Mouse (Mus musculus) kidney, postnatal 36 days (tissue): ENCODE data around the gene Fam53b.

Experiments
- DNase-seq, 2 experiments: peaks; one replicate each; pipeline ENCODE4 v3.0.0; 2021 to 2022; ENCODE audit warnings: mixed read lengths in 2 of 2

Gene Fam53b

DNA sequence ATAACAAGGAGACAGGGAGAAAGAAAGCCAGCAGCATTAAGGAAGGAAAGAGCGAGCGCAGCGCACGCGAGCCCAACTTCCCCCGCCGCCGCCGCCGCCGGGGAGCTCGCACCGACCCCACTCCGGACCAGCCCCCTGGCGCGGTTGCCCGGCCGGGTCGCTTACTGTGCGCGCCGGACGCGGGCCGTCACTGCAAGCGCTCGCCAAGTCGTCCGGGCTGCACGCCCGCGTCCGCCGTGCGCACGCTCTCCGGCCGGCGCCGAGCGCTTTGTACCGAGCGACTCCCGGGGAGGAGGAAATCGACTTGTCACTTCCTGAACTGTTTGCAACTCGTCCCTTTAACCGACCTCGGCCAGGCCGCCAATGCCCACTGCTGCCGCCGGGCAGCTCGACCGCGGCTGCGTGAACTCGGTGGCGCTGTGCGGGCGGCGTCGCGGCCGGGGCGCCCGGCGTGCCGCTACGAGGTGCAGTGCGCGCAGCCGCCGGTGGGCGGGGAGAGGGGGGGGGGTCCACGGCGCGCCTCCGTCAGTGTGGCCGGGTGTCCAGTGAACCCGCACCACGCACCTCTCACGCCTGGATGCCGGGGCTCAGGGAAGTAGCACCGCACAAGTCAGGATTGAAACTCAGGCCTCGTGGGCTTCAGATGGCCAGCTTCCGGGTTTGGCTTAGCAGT, at the start of gene Fam53b:
Gene Fam53b, minus strand, starts transcription at position 471 of the 673 bp plus-strand sequence.
- peak; percentile 75 to 83 for DNase-seq

DNA sequence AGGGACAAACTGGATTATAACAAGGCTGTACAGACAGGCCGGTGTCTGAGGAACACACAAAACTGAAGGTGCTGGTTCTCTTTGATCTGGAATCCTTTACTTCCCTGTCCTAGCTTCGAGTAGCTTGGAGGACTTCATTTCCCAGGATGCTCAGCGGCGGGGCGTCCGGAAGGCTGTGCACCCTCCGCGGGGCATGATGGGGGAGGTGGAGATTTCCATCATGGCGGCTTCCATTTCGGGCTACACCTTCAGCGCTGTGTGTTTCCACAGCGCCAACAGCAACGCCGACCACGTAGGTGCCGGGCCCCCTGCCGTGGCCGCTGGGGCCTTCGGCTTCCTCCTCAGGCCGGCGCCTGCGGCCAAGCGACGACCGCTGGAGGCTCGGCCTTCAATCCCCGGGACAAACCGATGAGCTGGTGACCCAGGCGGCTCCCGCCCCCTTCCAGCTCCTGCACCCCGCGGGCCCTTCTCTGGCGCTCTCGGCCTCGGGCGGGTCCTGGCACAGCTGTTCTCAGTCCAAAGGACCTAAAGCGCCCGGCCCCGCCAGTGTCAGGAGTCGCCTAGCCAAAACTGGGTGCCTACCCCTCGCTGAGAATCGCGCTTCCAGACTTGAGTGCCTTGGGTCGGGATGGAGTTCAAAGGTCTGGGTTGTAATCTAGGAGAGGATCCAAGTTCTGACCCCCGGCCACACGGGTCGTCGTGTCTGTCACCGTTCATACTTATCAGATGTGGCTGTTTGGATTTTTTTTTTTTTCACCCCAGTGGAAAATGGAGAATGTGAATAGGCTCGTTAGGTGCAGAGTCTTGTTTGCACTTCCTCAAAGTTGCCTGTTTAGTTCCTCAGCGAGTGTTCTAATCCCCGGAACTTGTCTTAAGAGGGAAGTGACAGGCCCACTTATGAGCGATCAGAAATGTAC, 45.6 kb upstream of the Fam53b start, which contains the start of gene Abraxas2:
Gene Abraxas2, plus strand, starts transcription at position 184 of the 917 bp plus-strand sequence.
- peak; percentile 93 to 97 for DNase-seq

DNA sequence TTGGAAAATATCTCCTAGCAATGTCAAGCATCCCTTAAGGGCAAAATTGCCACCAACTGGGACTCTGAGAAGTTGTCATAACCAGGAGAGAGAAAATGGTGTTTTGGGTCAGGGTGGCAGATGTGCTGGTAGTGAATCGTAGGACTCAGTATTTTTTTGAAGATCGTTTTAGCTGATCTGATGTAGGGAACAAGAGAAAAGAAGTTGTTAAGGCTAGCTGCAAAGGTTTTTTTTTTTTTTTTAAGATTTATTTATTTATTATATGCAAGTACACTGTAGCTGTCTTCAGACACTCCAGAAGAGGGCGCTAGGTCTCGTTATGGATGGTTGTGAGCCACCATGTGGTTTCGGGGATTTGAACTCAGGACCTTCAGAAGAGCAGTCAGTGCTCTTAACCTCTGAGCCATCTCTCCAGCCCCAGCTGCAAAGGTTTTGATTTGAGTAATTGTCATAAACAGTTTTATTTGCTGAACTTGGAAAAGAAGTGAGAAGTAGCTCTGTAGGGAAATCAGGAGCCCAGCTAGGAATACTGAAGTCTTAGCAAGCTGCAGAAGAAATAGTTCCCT, 44.4 kb upstream of the Fam53b start:
- no peak for DNase-seq

DNA sequence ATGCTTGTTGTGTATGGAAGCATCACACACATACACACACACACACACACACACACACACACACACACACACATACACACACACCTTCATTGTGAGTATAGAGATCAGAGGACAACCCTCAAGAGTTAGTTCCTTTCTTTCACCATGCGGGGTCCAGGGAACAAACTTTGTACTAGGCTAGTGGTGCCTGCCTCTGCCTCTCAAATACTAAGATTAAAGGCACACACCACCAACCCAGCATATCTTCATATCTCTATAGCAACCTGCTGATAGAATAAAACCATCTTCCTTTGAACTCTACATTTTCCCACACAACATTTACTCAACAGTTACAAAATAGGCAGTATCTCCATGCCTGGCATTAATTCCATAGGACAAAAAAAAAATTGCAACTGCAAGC, 42.4 kb upstream of the Fam53b start:
- DNase-seq = no peak

DNA sequence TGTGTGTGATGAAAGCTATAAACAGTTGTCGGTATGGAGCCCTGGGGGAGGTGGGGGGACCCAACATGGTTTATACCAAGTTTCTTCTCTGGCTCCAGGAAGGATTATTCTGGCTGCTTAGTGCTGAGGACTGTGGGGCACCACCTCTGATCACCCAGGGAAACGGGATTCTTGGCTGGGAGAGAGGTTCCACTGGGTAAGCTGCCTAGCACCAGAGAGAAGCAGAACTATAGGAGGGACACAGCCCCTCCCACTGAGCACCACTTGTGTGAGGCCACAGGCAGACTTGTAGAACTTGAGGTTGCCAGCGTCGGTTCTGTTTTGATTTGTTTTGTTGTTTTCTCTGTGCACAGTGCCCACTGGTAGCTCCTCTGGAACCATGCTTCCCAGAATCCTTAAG, 40.3 kb upstream of the Fam53b start:
- DNase-seq = no peak

DNA sequence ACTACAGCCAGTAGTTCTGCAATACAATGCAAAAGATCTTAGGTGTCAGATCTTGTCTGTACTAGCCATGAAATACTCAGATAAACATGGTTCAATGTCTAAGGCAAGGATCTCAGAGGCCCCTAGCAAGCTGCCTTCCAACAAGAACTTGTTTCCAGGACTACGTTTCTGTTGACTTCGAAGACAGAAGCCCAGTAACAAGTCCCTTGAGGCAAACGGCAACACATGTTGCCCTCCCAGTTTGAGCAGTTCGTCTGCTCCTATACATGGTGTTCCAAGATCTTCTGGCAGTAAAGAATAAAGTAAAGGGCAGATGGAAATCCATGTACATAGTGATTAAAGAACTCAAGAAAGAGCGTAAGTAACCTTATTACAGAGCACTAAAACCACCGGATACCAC, 39.7 kb upstream of the Fam53b start:
- DNase-seq = no peak

DNA sequence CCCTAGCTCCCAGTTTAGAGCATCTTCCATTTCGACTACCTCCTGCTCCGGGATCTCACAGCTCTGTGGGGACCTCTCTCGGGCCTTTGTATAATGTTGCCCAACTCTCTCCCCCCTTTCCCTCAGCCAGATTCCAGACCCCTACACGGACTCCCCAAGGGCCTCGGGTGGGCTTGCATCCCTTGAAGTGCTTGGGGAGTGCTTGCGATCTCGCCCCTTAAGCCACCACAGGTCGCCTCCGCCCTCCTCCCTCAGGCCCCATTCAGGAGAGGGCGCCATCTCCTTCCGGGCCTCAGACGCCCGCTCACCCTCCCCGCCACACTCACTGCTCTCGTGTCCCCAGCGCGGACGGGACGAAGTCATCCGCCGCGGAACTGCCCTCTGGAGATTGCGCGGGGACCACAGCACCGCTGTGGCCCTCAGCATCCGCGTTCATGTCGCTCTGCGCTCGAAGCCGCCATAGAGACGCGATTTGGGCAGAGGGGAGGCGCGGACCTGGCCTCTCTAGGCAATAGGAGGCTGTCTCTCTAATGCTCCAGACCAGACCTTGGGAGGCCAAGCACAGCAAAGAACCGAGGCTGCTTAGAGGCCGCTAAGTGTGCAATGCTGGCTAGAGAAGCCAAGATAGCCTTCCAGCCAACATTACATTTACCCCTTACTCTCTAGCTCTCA, 38.6 kb upstream of the Fam53b start, which contains the start of gene Eef1akmt2:
Gene Eef1akmt2, minus strand, starts transcription at position 501 of the 672 bp plus-strand sequence.
- DNase-seq = peak; percentile 85 to 88

DNA sequence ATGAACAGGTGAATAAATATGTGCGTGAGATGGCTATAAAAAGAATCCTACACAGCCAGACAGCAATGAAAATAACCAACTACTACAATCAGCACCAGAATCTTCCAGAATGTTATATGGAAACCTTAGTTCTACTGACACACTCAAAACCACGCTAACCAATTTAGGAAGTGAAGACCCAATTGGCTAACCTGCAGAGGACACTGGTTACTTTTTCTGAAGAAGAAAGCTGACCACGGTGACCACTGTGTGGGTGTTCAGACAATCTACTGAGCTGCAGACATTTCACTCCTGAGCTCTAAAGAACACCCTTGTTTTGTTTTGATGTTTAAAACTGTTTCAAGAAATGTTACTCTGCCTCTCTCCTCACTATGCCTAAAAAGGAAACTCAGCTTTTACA, 29.5 kb upstream of the Fam53b start:
- no peak for DNase-seq

DNA sequence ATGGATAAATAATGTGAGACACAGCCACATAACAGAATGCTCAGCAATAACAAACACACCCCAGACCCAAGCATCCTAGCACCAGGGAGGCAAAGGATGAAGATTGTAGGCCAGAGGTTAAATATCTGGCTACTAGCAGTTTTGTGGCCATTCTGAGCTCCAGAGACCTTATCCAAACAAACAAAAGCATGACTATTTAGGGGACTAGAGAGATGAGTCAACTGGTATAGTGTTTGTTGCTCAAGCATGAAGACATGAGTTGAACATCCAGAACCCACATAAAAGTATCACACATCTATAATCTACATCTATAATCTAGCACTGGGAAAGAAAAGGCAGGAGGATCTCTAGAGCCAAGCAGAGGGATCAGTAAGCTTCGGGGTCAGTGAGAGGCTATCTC, 28.8 kb upstream of the Fam53b start:
- DNase-seq = no peak

DNA sequence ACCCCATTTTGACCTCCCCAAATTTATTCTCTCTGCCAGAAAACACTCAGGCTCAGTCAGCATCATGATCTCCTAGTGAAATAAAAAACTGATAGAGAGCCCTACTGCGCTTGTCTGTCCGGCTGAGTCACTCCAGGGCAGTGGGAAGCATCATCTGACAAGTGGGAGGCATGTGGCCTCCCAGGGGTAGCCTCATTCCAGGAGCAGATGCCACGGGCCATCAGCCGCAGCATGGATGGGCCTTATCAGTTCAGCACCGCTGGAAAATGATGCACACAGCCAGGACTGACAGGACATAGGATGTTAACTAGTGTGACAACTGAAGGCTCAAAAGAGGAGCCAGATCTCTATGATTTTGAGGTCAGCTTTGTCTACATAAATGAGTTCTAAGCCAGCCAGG, 27.6 kb upstream of the Fam53b start:
- no peak for DNase-seq

DNA sequence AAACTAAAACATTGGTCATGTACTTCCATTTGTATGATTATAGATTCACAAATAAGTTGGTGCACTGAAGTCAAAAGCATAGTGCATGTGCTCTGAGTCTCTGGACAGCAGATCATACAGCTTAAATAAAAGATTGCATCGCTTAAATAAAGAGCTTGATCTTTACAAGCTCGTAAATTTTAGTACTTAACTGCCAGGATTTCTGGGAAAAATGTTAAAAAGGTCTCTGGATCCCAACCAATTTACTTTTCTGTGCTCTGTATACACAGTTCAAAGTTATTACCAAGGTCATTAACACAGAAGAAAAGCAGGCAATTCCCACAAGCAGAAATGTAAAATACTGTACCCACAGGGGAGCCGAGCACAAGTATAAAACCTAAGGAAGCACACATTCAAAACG, 17.3 kb upstream of the Fam53b start:
- no peak for DNase-seq

DNA sequence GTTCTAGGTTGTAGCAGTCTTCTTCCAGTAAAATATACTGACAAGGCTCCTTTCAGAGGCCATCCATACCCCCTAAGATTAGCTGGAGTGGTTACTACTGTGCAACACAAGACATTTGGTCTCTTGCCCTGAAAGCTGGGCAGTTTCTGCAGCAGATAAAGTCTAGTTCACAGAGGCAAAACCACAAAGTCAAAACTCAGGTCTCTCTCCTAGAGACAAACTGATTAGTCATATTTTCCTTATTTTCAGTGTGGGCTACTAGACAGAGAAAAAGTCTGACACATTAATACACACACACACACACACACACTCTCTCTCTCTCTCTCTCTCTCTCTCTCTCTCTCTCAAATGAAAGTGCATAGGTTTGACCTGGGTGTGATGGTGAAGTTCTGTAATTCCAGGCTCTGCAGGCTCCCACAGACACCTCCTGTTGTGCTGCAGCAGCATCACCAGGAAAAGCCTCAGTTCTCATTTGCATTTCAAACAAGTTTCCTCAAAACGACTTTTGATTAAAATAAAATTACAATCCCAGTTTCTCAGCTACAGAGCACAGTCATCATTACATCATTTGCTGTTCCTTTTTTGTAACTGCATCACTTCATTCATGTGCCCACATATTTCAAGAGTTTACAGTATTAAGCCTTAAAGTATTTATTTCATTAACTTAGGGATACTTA, 10.8 kb upstream of the Fam53b start:
- no peak for DNase-seq

DNA sequence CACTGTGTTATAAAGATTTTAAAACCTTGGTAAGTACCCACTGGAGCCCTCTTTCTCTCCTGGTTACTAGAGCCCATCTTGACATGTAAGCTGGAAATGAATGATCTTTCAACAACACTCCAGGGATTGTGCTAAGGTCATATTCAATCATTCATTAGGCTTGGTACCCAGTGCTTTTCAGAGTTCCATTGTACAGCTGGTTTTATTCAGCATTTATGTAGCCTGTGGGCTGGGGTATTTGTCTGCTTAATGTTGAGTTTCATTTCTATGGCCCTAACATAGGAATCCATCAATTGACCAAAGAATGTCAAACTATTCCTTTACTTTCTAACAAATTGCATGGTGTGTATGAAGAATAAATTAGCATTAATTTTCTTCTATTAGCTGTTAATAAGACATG, 10.1 kb upstream of the Fam53b start:
- no peak for DNase-seq

DNA sequence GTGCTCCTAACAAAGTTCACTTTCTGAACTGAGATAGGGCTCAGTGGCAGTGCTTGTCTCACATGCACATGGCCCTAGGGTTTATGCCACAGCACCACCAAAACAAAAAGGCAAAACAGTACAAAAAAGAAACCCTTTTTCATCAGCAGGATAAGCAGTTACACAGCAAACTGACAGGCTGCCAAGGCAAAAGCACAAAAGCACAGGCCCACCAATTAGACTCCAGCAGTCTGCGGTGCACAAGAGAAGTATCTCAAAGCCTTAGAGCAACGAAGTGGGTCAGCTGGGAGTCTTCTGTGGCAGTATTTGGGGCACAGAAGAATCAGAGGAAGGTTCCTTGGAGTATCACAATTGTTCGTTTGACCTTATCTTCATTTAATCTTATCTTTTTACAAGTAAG, 7.0 kb upstream of the Fam53b start:
- no peak for DNase-seq

DNA sequence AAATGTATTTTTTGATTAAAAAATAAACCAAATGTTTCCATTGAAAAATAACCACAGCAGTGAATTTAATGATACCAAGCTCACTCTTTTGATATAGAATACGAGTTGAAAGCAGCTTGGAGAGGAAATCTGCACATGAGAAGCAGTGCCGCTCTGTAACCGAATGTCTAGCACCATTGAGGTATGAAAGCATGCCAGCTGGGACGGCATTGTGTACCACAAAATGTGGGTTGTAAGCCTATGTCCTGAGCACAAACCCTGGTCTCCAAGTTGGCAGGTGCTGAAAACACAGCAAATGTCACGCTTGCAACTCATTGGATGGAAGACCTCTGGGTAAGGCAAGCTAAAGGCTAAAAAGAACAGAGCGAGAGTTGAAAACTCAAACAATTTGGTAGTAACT, 3.4 kb upstream of the Fam53b start:
- no peak for DNase-seq

DNA sequence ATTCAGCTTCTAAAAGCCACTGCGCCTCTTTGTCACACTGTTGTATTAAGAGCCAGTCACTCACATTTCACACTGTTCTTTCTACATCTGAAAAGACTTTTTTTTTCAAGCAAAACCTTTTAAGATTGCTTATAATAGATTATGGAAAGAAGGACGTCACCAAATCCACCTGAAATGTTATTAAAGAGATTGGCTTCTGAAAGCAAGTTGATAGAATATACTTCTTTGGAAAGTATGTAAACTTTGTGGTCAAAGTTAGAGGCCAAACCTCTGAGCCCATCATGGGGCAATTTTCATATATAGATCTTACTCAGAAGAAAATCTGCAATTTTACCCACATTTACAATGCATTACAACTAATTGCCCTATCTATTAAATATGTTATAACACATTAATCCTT, 2.8 kb upstream of the Fam53b start:
- DNase-seq = no peak

DNA sequence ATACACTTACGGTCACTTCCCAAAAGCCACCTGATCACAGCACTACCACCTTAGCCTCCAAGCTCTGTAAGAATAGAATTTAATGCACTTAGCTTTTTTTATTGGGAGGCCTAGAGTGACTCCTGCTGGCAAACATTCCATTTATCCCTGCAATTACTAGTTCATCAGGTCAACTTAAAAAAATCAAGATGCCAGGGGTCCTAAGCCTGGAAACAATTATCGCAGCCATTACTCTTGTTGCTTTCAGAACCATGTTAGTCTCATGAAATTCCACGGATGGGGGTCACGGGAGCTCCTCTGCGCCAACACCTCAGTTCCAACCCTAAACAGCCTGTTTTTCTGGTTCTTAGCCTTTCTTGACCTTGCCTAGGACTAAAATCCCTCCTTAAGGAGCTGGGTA, 1.4 kb upstream of the Fam53b start:
- DNase-seq = peak in 1 of 2 experiments; percentile 22

DNA sequence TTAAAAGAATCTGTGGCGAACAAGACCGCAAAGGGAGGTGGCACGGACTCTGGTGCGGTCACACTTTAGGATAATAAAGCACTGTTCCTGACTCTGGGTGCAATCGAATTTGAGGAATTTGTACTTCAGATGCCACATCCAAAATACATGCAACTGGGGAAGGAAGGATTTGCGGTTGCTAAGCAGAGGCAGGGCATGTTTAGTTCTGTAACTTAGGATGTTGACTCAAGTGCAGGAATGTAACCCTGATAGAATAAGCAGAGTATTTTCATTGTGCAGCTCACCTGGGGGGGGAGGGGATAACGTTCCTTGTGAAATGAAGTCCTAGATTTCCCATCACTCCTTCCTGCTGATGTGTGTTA, 384 bp upstream of the Fam53b start:
- DNase-seq = peak in 1 of 2 experiments; percentile 19

DNA sequence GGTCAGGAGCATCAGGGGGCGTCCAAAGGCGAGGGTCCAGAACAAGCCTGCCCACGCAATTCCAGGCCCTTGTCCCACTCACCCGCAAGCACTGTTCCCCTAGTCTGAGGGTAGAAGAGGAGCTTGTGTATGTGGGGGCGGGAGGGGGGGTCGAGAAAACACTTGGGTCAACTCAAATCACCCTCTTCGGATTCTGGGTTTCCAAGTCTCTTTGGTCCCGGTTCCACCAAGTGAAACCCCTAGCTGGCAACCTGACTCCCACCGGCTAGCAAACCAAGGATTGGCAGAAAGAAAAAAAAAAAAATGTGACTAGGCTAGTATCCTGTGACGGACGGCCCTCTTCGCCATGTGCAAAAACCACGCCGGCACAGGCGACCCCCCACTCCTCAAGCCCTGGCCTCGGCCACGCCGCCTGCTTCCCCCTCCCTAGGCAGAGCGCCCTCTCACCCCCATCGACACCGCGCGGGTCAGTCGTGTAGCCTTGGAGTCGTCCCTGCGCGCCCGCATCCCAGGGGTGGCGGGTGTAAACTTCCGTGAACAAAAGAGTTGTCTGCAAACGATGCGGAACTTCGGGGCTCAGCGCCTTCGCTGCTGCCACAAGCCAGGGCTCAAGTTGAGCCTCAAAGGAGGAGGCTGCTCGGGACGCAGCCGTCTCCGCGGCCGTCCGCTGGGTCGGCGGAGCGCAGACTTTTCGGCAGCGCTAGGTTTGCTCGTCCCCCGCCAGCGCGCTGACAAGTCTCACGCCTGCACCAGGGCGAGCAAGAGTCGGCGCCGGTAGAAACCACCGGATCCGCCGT, 869 bp downstream of the Fam53b start:
- peak; percentile 39 to 69 for DNase-seq

DNA sequence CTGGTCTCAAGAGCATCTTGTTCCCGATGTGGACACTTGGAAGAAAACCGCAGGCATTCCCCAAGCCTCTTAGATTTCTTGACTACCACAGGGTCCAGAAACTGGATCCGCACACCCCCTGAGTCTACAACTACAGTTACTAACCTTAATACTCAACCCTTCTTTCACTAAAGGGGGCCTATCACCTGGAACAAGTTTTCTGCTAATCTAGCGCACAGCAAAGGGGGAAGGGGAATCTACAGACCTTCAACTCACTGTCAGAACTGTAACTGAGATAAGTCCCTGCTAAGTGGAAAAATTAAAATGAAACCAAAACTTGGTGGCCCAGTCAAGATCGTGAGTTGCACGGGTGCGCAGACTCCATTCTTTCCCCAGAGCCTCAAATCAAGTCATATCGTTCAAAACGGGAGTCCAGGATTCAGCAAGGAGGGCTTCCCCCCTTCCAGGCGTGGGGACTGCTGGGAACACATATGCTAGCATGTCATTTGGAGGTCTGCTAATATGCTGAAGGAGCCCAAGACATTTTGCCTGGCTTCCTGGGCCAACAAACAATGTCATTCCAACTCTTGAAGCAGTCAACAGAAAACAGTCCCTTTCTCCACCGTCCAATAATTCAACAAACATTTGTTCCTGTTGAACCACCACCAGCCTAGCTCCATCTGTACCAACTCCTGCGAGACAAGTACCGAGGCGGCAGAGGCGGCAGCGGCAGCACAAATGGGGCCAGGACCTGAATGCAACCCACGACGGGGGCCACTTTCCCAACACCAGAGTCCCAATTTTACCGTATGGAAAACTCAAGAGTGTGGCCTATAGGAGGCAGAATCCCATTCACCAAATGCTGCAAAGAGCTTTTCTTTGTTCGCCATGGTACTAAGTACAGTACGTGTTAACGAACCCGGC, 1.7 kb downstream of the Fam53b start:
- DNase-seq = peak in 1 of 2 experiments; percentile 42

DNA sequence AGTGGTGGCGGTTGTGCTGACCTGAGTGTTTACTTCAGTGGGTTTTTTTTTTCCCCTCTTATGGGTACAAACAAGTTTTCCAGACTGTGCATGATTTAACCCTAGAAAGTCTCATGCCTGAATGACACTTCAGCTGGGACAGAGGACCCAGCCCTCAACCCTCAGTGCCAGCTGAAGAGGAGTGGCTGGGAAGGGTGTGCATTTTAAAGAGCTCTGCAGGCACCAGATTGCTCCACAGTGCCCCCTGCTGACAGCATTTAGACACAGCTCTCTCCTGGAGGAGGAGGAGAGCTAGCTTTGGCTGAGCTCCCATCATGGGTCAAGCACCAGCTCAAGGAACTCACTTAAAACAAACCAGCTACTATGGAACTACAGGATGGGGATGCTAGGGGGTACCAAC, 2.8 kb downstream of the Fam53b start:
- DNase-seq = peak; percentile 92 to 97
